Mouse (Mus musculus): ENCODE results near the gene Adap1.

- TF ChIP-seq CTCF (IDR thresholded peaks at IDR 0.05; ENCODE audit: borderline replicate concordance, insufficient read depth, low read depth, low read length) (no peak), POLR2A (IDR thresholded peaks at IDR 0.05; ENCODE audit: borderline replicate concordance, insufficient read depth, low read length) (no peak)
Measured at GRCm38 (mm10) chr5:139227645-139228044, 97.8 kb downstream of the Adap1 start.
